Mouse (Mus musculus) liver, postnatal 0 days (tissue): ENCODE results near the gene Igflr1.

Source experiments
- CTCF ChIP-seq: sonication (generic); IDR thresholded peaks from 2 replicates; pipeline ENCODE4 v1.5.1; 2016; ENCODE audit warnings: antibody characterized with exemption, low read depth
- EP300 ChIP-seq: IDR thresholded peaks from 2 replicates; pipeline ENCODE4 v1.6.1; 2016; ENCODE audit warnings: antibody characterized with exemption, low read depth, mild to moderate bottlenecking

GRCm38 (mm10) chr7:30564970-30565571 is at the start of gene Igflr1:
- no peak for TF ChIP-seq CTCF
- TF ChIP-seq EP300, result no peak
